Mouse (Mus musculus) kidney, adult 11 months (tissue): Measurements from ENCODE around the gene 4930519P11Rik.

ENCODE experiments used
- DNase-seq: peaks from one replicate; pipeline ENCODE4 v3.0.0; 2022

Gene 4930519P11Rik

GRCm38 (mm10) chr2:154632203-154632780 is 19.1 kb upstream of the 4930519P11Rik start:
- no peak for DNase-seq

GRCm38 (mm10) chr2:154630531-154630930 is 17.3 kb upstream of the 4930519P11Rik start:
- DNase-seq, result no peak

GRCm38 (mm10) chr2:154624137-154624536 is 10.9 kb upstream of the 4930519P11Rik start:
- DNase-seq, result no peak

DNA sequence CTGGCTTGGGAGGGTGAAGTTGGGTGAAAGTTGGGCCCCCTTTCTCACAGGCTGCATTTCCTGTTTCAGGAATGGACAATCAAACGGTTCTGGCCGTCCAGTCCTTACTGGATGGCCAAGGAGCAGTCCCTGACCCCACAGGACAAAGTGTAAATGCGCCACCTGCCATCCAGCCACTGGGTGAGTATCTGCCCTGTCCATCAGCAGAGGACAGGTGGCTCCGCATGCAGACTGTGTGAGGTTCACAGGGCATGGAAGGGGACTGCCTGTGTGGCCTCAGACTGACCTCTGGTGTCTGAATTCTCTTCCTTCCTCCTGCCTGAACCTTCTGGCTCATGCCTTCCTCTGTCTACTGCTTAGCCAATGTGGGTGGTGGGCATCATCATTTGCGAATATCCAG is 8.4 kb upstream of the 4930519P11Rik start:
- DNase-seq, result peak; percentile 47

DNA sequence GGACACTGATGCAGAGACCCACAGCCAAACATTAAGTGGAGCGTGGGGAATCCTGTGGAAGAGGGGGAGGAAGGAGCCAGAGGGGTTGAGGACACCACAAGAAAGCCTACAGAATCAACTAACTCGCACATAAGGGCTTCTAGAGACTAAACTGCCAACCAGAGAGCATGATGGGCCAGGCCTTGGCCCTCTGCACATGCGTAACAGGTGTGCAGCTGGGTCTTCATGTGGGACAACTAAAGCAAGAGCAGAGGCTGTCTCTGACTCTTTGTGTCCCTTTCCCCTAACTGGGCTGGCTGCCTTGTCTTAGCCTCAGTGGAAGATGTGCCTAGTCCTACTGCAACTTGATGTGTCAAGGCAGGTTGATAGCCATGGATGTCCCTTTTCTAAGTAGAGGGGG is 3.8 kb upstream of the 4930519P11Rik start:
- no peak for DNase-seq

DNA sequence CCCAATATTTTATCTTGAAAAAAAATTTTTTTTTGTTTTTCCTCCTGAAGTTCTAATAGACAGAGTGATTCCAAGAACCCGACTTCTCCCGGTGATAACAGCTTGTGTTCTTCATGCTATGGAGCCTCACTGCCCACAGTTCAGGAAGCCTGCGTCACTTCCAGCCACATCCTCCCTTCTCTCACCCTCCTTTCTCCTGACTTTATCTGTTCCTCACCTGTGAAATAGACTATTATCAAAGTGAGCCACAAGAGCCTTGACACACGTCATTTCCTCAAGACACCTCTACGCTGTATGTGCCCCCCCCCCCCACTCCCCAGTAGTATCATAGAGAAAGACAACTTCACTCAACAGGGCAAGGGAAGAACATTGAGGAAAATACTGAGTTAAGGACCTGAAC is 2.4 kb upstream of the 4930519P11Rik start:
- DNase-seq, result no peak

DNA sequence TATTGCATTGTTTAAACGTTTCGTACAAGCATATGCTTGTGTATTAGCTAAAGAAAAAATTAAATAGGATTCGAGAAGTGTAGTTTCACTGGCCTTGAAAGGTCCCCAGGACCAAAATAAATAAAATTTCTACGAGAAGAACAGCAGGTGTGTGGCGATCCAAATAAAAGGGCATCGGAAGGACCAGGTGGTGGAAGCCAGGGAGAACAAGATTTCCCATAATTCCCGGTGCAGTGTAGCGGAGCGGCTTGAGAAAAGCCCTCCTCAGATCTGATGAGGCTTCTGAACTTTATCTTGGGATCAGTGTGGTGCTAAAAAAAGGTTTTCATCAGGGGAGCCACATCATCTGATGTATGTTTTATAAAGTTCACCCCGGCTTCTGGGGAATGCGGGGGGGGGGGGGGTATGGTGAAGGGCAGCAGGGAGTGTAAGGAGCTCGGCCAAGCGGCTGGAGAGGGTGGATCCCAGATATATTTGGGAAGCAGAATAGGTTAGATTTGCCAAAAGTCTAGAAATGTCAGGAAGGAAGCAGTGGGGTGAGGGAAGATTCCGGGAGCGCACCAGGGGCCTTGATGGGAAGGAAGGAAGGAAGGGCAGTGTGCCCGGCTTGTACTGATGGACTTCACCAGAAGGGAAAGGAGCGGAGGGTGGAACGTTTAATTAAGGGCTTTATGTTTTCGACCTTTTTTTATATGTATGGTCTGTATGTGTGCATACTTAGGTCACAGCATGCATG is 1.8 kb upstream of the 4930519P11Rik start:
- DNase-seq, result no peak

- DNase-seq, result no peak
Measured at GRCm38 (mm10) chr2:154609050-154609767, 4.0 kb downstream of the 4930519P11Rik start.

DNA sequence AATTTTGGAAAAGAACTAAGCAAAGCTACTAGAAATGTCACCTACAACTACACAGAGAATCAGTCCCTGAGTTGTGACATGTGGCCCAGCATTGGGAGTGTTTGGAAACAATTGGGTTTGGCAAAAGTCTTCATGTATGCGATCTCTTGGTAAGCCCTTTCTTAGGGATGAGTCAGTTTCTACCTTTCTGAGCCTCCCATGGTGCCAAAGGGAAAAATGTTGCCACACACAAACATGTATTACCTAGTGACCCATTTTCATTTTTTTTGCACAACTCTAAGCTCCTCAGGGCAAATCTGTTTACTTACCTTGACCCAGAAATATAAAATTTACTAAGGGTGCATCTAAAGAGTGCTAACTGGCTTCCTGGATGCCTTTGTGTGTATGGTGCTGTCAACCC is 6.3 kb downstream of the 4930519P11Rik start:
- no peak for DNase-seq

- DNase-seq, result no peak
Measured at GRCm38 (mm10) chr2:154604156-154604555, 9.1 kb downstream of the 4930519P11Rik start.

DNA sequence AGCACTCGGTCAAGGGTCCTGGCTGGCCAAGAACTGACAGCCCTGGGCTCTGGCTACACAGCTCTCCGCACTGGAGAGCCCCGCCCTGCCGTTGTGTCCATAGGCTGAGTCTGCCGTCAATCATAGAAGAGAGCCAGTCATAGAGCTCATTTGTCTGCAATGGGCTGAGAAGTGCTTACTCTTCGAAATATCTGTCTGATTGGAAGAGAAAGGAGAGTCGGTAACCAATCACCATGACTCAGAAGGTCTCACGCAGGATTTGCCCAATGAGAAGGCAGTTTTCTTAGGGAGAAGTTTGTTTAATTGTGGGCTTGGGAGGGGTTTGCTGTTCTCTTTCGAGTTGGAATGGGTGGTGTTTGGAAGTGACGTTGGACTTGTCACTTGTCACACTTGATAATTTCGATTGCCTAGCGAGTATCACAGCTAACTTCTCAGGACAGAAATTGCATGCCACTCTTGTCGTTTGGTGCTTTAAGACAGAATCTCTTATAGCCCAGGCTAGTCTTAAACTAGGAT is 9.5 kb downstream of the 4930519P11Rik start, which contains the start of gene Pxmp4:
Gene Pxmp4 (minus strand): TSS at position 71 of the 516 bp plus-strand sequence.
- peak; percentile 100 for DNase-seq

GRCm38 (mm10) chr2:154603007-154603637 is 10.1 kb downstream of the 4930519P11Rik start:
- peak; percentile 53 for DNase-seq

DNA sequence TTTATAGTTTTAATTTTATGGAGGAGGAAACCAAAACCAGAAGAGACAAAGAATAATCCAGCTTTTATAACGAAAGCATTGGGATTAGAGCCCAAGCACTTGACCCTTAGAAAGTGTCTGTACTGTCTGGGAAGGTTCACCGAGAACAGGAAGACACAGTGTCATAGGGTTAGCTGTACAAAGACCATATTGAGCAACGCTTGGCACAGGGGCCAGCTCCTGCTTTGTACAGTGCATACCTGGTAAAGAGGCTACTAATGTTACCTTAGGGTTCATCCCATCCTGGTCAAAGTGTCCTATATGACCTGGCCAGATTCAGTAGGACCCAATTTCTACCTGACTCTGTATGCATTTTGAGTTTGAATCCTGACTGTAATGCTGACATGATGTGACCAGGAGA is 11.9 kb downstream of the 4930519P11Rik start:
- DNase-seq, result peak; percentile 84

DNA sequence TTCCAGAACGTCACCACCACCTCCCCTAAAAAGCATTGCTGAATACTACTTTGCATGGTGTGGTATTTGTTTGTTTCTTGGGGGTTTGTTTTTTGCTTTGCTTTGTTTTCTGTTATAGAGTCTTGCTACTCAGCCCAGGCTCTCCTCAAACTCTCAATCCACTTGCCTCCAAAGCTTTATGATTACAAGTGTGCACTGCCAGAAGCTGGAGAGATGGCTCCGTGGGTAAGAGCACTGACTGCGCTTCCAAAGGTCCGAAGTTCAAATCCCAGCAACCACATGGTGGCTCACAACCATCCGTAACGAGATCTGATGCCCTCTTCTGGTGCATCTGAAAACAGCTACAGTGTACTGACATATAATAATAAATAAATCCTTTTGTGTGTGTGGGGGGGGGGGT is 12.7 kb downstream of the 4930519P11Rik start:
- no peak for DNase-seq

- no peak for DNase-seq
Measured at GRCm38 (mm10) chr2:154597399-154597798, 15.8 kb downstream of the 4930519P11Rik start.

DNA sequence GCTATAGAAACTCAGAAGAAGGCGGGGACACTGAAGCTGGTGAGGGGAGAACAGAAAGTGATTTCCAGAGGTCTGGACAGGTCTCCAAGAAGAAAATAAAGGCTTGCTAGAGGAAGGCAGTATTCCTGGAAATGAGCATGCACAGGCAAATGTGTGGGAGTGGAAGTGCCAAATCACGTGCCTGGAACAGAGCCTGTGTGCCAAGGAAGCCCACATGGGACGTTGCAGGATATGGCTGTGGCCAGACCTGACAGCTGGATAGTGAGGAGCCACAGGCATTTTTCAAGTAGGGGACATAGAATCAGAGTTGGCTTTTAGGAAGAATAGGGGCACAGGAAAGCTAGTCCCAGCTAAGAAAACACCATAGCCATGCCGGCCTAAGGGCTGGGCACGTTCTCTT is 17.5 kb downstream of the 4930519P11Rik start:
- DNase-seq, result no peak

DNA sequence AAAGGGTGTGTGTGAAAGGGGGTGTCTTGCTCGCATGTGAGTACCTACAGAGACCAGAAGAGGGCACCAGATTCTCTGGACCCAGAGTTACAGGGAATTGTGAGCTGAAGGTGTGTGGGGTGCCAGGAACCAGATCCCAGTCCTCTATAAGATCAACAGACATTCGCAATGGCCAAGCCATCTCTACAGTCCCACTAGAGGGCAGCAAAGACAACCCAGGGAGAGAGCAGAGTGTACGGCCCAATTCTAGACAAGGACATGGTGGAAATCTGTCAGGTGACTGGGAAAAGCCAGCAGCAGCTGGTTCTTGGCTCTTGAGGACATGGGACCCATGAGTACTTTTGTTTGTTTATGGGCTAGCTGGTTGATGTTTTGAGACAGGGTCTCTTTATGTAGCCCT is 20.2 kb downstream of the 4930519P11Rik start:
- no peak for DNase-seq

- DNase-seq, result no peak
Measured at GRCm38 (mm10) chr2:154591239-154591638, 22.0 kb downstream of the 4930519P11Rik start.

- DNase-seq, result no peak
Measured at GRCm38 (mm10) chr2:154589051-154589450, 24.2 kb downstream of the 4930519P11Rik start.

- DNase-seq, result no peak
Measured at GRCm38 (mm10) chr2:154586405-154586804, 26.8 kb downstream of the 4930519P11Rik start.

GRCm38 (mm10) chr2:154584931-154585601 is 28.2 kb downstream of the 4930519P11Rik start:
- DNase-seq, result no peak
